Mouse (Mus musculus): ENCODE data around the gene Ctsa. TPM values are rescaled to one million over a fixed set of nuclear protein-coding genes. Genes with fewer than 3 reads are reported as not detected.
A peak's percentile ranks its signal among the peaks of the same experiment; 100 is the strongest.
"Not testable (repeated sequence)": the region's sequence is repeated elsewhere in the genome, so short reads cannot be mapped to it uniquely, and the experiment has no call there.

Gene Ctsa
- polyA plus RNA-seq, 1 experiment, result 250 TPM

GRCm38 (mm10) chr2:164871602-164872303, 39.1 kb downstream of the Ctsa start:
- no peak overlapping the region for H3K4me3 ChIP-seq (ENCODE audit: insufficient read depth, low read length)
- H3K27ac ChIP-seq (ENCODE audit: insufficient read depth, low read length), result no peak overlapping the region
- no peaks in the 10 kb centered on the region; the same call in 1 of the 2 replicates for H3K4me1 ChIP-seq (ENCODE audit: control insufficient read depth, insufficient read depth, low read length)
- TF ChIP-seq CTCF (IDR thresholded peaks at IDR 0.05; ENCODE audit: borderline replicate concordance, insufficient read depth, low read length), result no peak

- no peak for TF ChIP-seq CTCF (IDR thresholded peaks at IDR 0.05; ENCODE audit: borderline replicate concordance, insufficient read depth, low read length)
- no peaks in the 10 kb centered on the region; the same call in 1 of the 2 replicates for H3K4me1 ChIP-seq (ENCODE audit: control insufficient read depth, insufficient read depth, low read length)
- no peak overlapping the region for H3K27ac ChIP-seq (ENCODE audit: insufficient read depth, low read length)
- H3K4me3 ChIP-seq (ENCODE audit: insufficient read depth, low read length), result no peak overlapping the region
These were observed 40.9 kb downstream of the Ctsa start for GRCm38 (mm10) chr2:164873621-164874020.

- TF ChIP-seq POLR2A (IDR thresholded peaks at IDR 0.05; ENCODE audit: low read depth, low read length) (0 out of 2 replicates have a peak, but pooled peaks have one; percentile 50), CTCF (IDR thresholded peaks at IDR 0.05; ENCODE audit: borderline replicate concordance, insufficient read depth, low read length) (no peak)
- no peak overlapping the region for H3K4me3 ChIP-seq (ENCODE audit: insufficient read depth, low read length)
- H3K27ac ChIP-seq (ENCODE audit: insufficient read depth, low read length), result peak overlapping the region; percentile 23; the same call in 1 of the 2 replicates
- no peaks in the 10 kb centered on the region; the same call in 1 of the 2 replicates for H3K4me1 ChIP-seq (ENCODE audit: control insufficient read depth, insufficient read depth, low read length)
These were observed 41.6 kb downstream of the Ctsa start for GRCm38 (mm10) chr2:164874239-164874769.

GRCm38 (mm10) chr2:164875648-164876047, 43.0 kb downstream of the Ctsa start:
- not testable (repeated sequence) for H3K27ac ChIP-seq (ENCODE audit: insufficient read depth, low read length); H3K4me1 ChIP-seq (ENCODE audit: control insufficient read depth, insufficient read depth, low read length); H3K4me3 ChIP-seq (ENCODE audit: insufficient read depth, low read length)

GRCm38 (mm10) chr2:164877376-164878215, 44.9 kb downstream of the Ctsa start:
- H3K27ac ChIP-seq (ENCODE audit: insufficient read depth, low read length); H3K4me1 ChIP-seq (ENCODE audit: control insufficient read depth, insufficient read depth, low read length); H3K4me3 ChIP-seq (ENCODE audit: insufficient read depth, low read length): not testable (repeated sequence)

- TF ChIP-seq CTCF (IDR thresholded peaks at IDR 0.05; ENCODE audit: borderline replicate concordance, insufficient read depth, low read length) (no peak), POLR2A (IDR thresholded peaks at IDR 0.05; ENCODE audit: low read depth, low read length) (0 out of 2 replicates have a peak, but pooled peaks have one; percentile 60)
- H3K27ac ChIP-seq (ENCODE audit: insufficient read depth, low read length), result peak overlapping the region; percentile 15; the same call in 1 of the 2 replicates
- peaks cover 4% of the 10 kb centered on the region for H3K4me1 ChIP-seq (ENCODE audit: control insufficient read depth, insufficient read depth, low read length)
- H3K4me3 ChIP-seq (ENCODE audit: insufficient read depth, low read length), result peak overlapping the region; percentile 71
These were observed 46.0 kb downstream of the Ctsa start for GRCm38 (mm10) chr2:164878509-164879227.

GRCm38 (mm10) chr2:164879228-164879567, 46.5 kb downstream of the Ctsa start, which contains the start of gene Pcif1:
Pcif1 (plus strand) TSS chr2:164879304.
- peak; percentile 87 for TF ChIP-seq POLR2A (IDR thresholded peaks at IDR 0.05; ENCODE audit: low read depth, low read length)
- TF ChIP-seq CTCF (IDR thresholded peaks at IDR 0.05; ENCODE audit: borderline replicate concordance, insufficient read depth, low read length), result no peak
- Histone ChIP-seq H3K27ac (ENCODE audit: insufficient read depth, low read length) (peak within 1 kb of the TSS; percentile 98), H3K4me3 (ENCODE audit: insufficient read depth, low read length) (peak within 1 kb of the TSS; percentile 74), H3K4me1 (ENCODE audit: control insufficient read depth, insufficient read depth, low read length) (peaks cover 4% of the 10 kb centered on the region)

GRCm38 (mm10) chr2:164879568-164880277, 47.0 kb downstream of the Ctsa start:
- Histone ChIP-seq H3K4me1 (ENCODE audit: control insufficient read depth, insufficient read depth, low read length) (peaks cover 4% of the 10 kb centered on the region; the same call in 1 of the 2 replicates), H3K27ac (ENCODE audit: insufficient read depth, low read length) (peak overlapping the region; percentile 98), H3K4me3 (ENCODE audit: insufficient read depth, low read length) (peak overlapping the region; percentile 74)
- TF ChIP-seq CTCF (IDR thresholded peaks at IDR 0.05; ENCODE audit: borderline replicate concordance, insufficient read depth, low read length) (no peak), POLR2A (IDR thresholded peaks at IDR 0.05; ENCODE audit: low read depth, low read length) (peak; percentile 98)

- H3K27ac ChIP-seq (ENCODE audit: insufficient read depth, low read length), result no peak overlapping the region
- no peak for TF ChIP-seq CTCF (IDR thresholded peaks at IDR 0.05; ENCODE audit: borderline replicate concordance, insufficient read depth, low read length)
- TF ChIP-seq POLR2A (IDR thresholded peaks at IDR 0.05; ENCODE audit: low read depth, low read length), result no peak
- H3K4me1 ChIP-seq (ENCODE audit: control insufficient read depth, insufficient read depth, low read length), result peaks cover 9% of the 10 kb centered on the region
- no peak overlapping the region for H3K4me3 ChIP-seq (ENCODE audit: insufficient read depth, low read length)
These were observed 49.9 kb downstream of the Ctsa start for GRCm38 (mm10) chr2:164882619-164883018.
